Mouse (Mus musculus): ENCODE results near the gene Dlx3. TPM values are rescaled to one million over a fixed set of nuclear protein-coding genes. Genes with fewer than 3 reads are reported as not detected.

Dlx3 gene
- polyA plus RNA-seq, 1 experiment from 2014 or later = 0.59 TPM

GRCm38 (mm10) chr11:95144946-95145483 is 25.1 kb downstream of the Dlx3 start:
- Histone ChIP-seq H3K4me2 (peak overlapping the region; percentile 43; the same call in 1 of the 2 replicates), H3K9ac (ENCODE audit: low read length) (no peak overlapping the region), H3K36me3 (ENCODE audit: control insufficient read depth, insufficient read depth, low read length) (no peaks in the 10 kb centered on the region), H3K4me1 (ENCODE audit: control insufficient read depth, insufficient read depth, low read length) (peaks cover 13% of the 10 kb centered on the region), H3K9me3 (ENCODE audit: control insufficient read depth, low read length) (no peaks in the 10 kb centered on the region), H3K4me3 (ENCODE audit: low read depth, low read length) (no peak overlapping the region), H3K27ac (ENCODE audit: low read depth, low read length) (no peak overlapping the region), H3K27me3 (ENCODE audit: control insufficient read depth, insufficient read depth, low read length) (peaks cover 97% of the 10 kb centered on the region)
- ATAC-seq (ENCODE audit: low FRiP score) (no peak), DNase-seq (ENCODE audit: low spot score, missing footprints) (peak; percentile 94)
- WGBS = under 1% methylated on average over 34 of the region's 34 CpGs

GRCm38 (mm10) chr11:95145851-95146403 is 26.0 kb downstream of the Dlx3 start, which contains the start of gene Dlx4:
Gene Dlx4, minus strand, starts transcription at chr11:95146263.
- H3K9ac ChIP-seq (ENCODE audit: low read length) = peak within 1 kb of the TSS; percentile 28; the same call in 1 of the 2 replicates
- H3K9me3 ChIP-seq (ENCODE audit: control insufficient read depth, low read length) = no peaks in the 10 kb centered on the region
- H3K4me1 ChIP-seq (ENCODE audit: control insufficient read depth, insufficient read depth, low read length) = peaks cover 13% of the 10 kb centered on the region
- under 1% methylated on average over 48 of the region's 48 CpGs for WGBS
- no peak within 1 kb of the TSS for H3K27ac ChIP-seq (ENCODE audit: low read depth, low read length)
- H3K36me3 ChIP-seq (ENCODE audit: control insufficient read depth, insufficient read depth, low read length) = no peaks in the 10 kb centered on the region
- peak within 1 kb of the TSS; percentile 28 for H3K4me3 ChIP-seq (ENCODE audit: low read depth, low read length)
- ATAC-seq (ENCODE audit: low FRiP score) (no peak), DNase-seq (ENCODE audit: low spot score, missing footprints) (peak; percentile 94)
- peaks cover 98% of the 10 kb centered on the region for H3K27me3 ChIP-seq (ENCODE audit: control insufficient read depth, insufficient read depth, low read length)
- H3K4me2 ChIP-seq = peak within 1 kb of the TSS; percentile 43

GRCm38 (mm10) chr11:95148754-95149153 is 28.8 kb downstream of the Dlx3 start:
- Histone ChIP-seq H3K9ac (ENCODE audit: low read length) (no peak overlapping the region), H3K27me3 (ENCODE audit: control insufficient read depth, insufficient read depth, low read length) (peaks cover 92% of the 10 kb centered on the region), H3K27ac (ENCODE audit: low read depth, low read length) (no peak overlapping the region), H3K4me3 (ENCODE audit: low read depth, low read length) (no peak overlapping the region), H3K4me1 (ENCODE audit: control insufficient read depth, insufficient read depth, low read length) (peaks cover 11% of the 10 kb centered on the region), H3K4me2 (no peak overlapping the region), H3K36me3 (ENCODE audit: control insufficient read depth, insufficient read depth, low read length) (no peaks in the 10 kb centered on the region), H3K9me3 (ENCODE audit: control insufficient read depth, low read length) (no peaks in the 10 kb centered on the region)
- ATAC-seq (ENCODE audit: low FRiP score) (no peak), DNase-seq (ENCODE audit: low spot score, missing footprints) (peak; percentile 90)
- WGBS = under 1% methylated on average over 9 of the region's 9 CpGs

GRCm38 (mm10) chr11:95149462-95150268 is 29.7 kb downstream of the Dlx3 start:
- no peak overlapping the region for H3K27ac ChIP-seq (ENCODE audit: low read depth, low read length)
- no peak overlapping the region for H3K4me2 ChIP-seq
- H3K36me3 ChIP-seq (ENCODE audit: control insufficient read depth, insufficient read depth, low read length) = no peaks in the 10 kb centered on the region
- H3K9me3 ChIP-seq (ENCODE audit: control insufficient read depth, low read length) = no peaks in the 10 kb centered on the region
- DNase-seq (ENCODE audit: low spot score, missing footprints) (peak; percentile 94), ATAC-seq (ENCODE audit: low FRiP score) (no peak)
- WGBS = 2% methylated on average over 27 of the region's 27 CpGs
- peaks cover 11% of the 10 kb centered on the region for H3K4me1 ChIP-seq (ENCODE audit: control insufficient read depth, insufficient read depth, low read length)
- H3K9ac ChIP-seq (ENCODE audit: low read length) = no peak overlapping the region
- H3K27me3 ChIP-seq (ENCODE audit: control insufficient read depth, insufficient read depth, low read length) = peaks cover 83% of the 10 kb centered on the region
- no peak overlapping the region for H3K4me3 ChIP-seq (ENCODE audit: low read depth, low read length)

- ATAC-seq (ENCODE audit: low FRiP score) = no peak
- WGBS = 1% methylated on average over 33 of the region's 33 CpGs
- DNase-seq (ENCODE audit: low spot score, missing footprints) = peak; percentile 95
- Histone ChIP-seq H3K27me3 (ENCODE audit: control insufficient read depth, insufficient read depth, low read length) (peaks cover 75% of the 10 kb centered on the region), H3K36me3 (ENCODE audit: control insufficient read depth, insufficient read depth, low read length) (no peaks in the 10 kb centered on the region), H3K9me3 (ENCODE audit: control insufficient read depth, low read length) (no peaks in the 10 kb centered on the region), H3K4me1 (ENCODE audit: control insufficient read depth, insufficient read depth, low read length) (peaks cover 7% of the 10 kb centered on the region), H3K4me3 (ENCODE audit: low read depth, low read length) (no peak overlapping the region), H3K4me2 (no peak overlapping the region), H3K9ac (ENCODE audit: low read length) (no peak overlapping the region), H3K27ac (ENCODE audit: low read depth, low read length) (no peak overlapping the region)
Measured at GRCm38 (mm10) chr11:95150269-95151049, 30.5 kb downstream of the Dlx3 start.

- ATAC-seq (ENCODE audit: low FRiP score) (no peak), DNase-seq (ENCODE audit: low spot score, missing footprints) (no peak)
- 37% methylated on average over 5 of the region's 5 CpGs for WGBS
- H3K9me3 ChIP-seq (ENCODE audit: control insufficient read depth, low read length) = no peaks in the 10 kb centered on the region
- H3K36me3 ChIP-seq (ENCODE audit: control insufficient read depth, insufficient read depth, low read length) = no peaks in the 10 kb centered on the region
- no peak overlapping the region for H3K27ac ChIP-seq (ENCODE audit: low read depth, low read length)
- no peak overlapping the region for H3K4me2 ChIP-seq
- no peak overlapping the region for H3K4me3 ChIP-seq (ENCODE audit: low read depth, low read length)
- peaks cover 49% of the 10 kb centered on the region for H3K27me3 ChIP-seq (ENCODE audit: control insufficient read depth, insufficient read depth, low read length)
- no peaks in the 10 kb centered on the region for H3K4me1 ChIP-seq (ENCODE audit: control insufficient read depth, insufficient read depth, low read length)
- no peak overlapping the region for H3K9ac ChIP-seq (ENCODE audit: low read length)
Measured at GRCm38 (mm10) chr11:95153116-95153515, 33.2 kb downstream of the Dlx3 start.

- Histone ChIP-seq H3K27me3 (ENCODE audit: control insufficient read depth, insufficient read depth, low read length) (peaks cover 43% of the 10 kb centered on the region), H3K4me2 (no peak overlapping the region), H3K9me3 (ENCODE audit: control insufficient read depth, low read length) (no peaks in the 10 kb centered on the region), H3K27ac (ENCODE audit: low read depth, low read length) (no peak overlapping the region), H3K4me3 (ENCODE audit: low read depth, low read length) (no peak overlapping the region), H3K36me3 (ENCODE audit: control insufficient read depth, insufficient read depth, low read length) (no peaks in the 10 kb centered on the region), H3K4me1 (ENCODE audit: control insufficient read depth, insufficient read depth, low read length) (no peaks in the 10 kb centered on the region), H3K9ac (ENCODE audit: low read length) (no peak overlapping the region)
- no peak for DNase-seq (ENCODE audit: low spot score, missing footprints)
- WGBS = 78% methylated on average over 5 of the region's 5 CpGs
- ATAC-seq (ENCODE audit: low FRiP score) = no peak
Measured at GRCm38 (mm10) chr11:95153681-95154080, 33.8 kb downstream of the Dlx3 start.

GRCm38 (mm10) chr11:95155511-95155910 is 35.6 kb downstream of the Dlx3 start:
- Histone ChIP-seq H3K4me2 (no peak overlapping the region), H3K9me3 (ENCODE audit: control insufficient read depth, low read length) (no peaks in the 10 kb centered on the region), H3K4me3 (ENCODE audit: low read depth, low read length) (no peak overlapping the region), H3K27ac (ENCODE audit: low read depth, low read length) (no peak overlapping the region), H3K9ac (ENCODE audit: low read length) (no peak overlapping the region), H3K4me1 (ENCODE audit: control insufficient read depth, insufficient read depth, low read length) (no peaks in the 10 kb centered on the region), H3K36me3 (ENCODE audit: control insufficient read depth, insufficient read depth, low read length) (no peaks in the 10 kb centered on the region), H3K27me3 (ENCODE audit: control insufficient read depth, insufficient read depth, low read length) (peaks cover 27% of the 10 kb centered on the region)
- ATAC-seq (ENCODE audit: low FRiP score) (no peak), DNase-seq (ENCODE audit: low spot score, missing footprints) (peak; percentile 65)
- WGBS = 90% methylated on average over 2 of the region's 2 CpGs

Measured in midbrain, embryonic 11.5 days (tissue).